Mouse (Mus musculus) macrophage (primary cell): ENCODE data around the gene Mycbp2. TPM values are rescaled to one million over a fixed set of nuclear protein-coding genes. Genes with fewer than 3 reads are reported as not detected.

Source experiments
- H3K27ac ChIP-seq: fragments of 350-480 bp; formaldehyde crosslinking; 2 replicates; pipeline ENCODE4 v1.9.0; 2021
- H3K36me3 ChIP-seq: fragments of 350-480 bp; formaldehyde crosslinking; 2 replicates; pipeline ENCODE4 v1.9.0; 2021; ENCODE audit errors: inconsistent target
- H3K4me3 ChIP-seq: fragments of 350-480 bp; formaldehyde crosslinking; 2 replicates; pipeline ENCODE4 v1.9.0; 2021; ENCODE audit errors: inconsistent target
- H3K79me2 ChIP-seq: fragments of 350-480 bp; formaldehyde crosslinking; 2 replicates; pipeline ENCODE4 v1.9.0; 2021; ENCODE audit errors: inconsistent target
- WGBS: methylation state at CpG from one replicate; pipeline ENCODE4 v1.1.7; 2026; ENCODE audit warnings: inconsistent platforms; ENCODE audit not compliant: missing documents; 5-methylcytosine and 5-hydroxymethylcytosine counted together
- polyA plus RNA-seq: library from polyadenylated mRNA; stranded (reverse); fragments of 250-400 nt; gene quantifications from 3 replicates; pipeline ENCODE4 v1.2.4, GENCODE M21; 2018; ENCODE audit warnings: inconsistent platforms

The Mycbp2 gene
- polyA plus RNA-seq, 1 experiment from 2014 or later, result 44.3 TPM

DNA sequence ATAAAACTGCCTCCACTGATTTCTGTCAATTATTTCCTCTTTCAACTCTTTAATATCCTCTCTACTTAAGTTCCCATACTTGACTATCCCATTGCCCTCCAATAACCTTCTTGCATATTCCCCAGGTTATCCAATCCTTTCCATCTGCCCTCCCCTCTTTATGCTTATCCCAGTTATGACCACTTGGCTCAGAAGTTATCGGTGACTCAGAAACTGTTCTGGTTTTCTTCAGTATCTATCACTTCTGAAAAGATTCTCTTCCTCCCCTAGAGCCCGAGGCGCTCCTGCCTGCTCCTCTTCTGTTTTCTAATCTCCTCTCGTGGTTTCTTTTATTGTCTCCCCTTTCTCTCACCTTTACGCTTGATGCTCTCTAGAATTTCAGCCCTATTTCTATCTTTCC lies 2.8 kb downstream of the Mycbp2 start:
- H3K4me3 ChIP-seq, result no peak overlapping the region
- no peak overlapping the region for H3K27ac ChIP-seq
- WGBS, result 58% methylated on average over 5 of the region's 5 CpGs
- no peaks in the 10 kb centered on the region for H3K36me3 ChIP-seq
- H3K79me2 ChIP-seq, result peaks cover 82% of the 10 kb centered on the region

DNA sequence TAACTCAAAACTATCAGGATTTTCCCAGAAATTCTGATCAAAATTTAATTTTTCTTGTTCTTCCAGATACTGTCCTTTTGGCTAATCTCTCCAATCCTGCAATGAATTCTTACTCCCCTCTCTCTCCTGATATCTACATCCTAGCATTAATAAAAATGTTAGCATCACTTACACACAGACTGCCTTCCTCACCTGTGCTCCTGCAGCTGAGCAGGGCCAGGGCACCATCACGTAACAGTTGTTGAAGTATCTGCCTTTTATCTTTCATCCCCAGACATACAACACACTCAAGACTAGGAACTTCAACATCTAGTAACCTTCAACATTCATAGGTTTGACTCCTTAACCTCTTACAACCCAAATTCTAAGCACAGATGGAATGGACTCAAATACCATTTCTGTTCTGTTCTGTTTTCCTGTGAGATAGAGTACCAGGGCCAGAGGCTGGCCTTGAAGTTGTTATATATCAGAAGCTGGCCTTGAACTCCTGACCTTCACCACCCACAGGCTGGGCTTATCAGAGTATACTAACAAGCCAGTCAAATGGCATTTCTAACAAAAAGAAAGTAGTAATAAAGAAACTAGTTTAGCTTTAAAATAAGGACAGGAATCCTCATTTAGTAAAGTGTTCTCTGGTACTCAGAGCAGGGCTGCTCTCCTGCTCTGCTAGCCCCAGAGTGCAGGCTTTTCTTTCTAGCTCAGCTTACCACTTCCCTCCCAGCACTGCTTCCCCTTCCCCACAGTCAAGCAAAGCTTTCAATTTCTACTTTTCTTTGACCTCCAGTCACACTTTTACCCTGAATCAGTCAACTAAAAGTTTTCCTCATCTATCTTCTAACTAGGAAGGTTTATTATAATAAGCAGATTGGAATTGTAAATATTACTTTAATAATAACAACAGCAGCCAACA lies 5.0 kb downstream of the Mycbp2 start:
- peak overlapping the region; percentile 31 for H3K27ac ChIP-seq
- no peaks in the 10 kb centered on the region for H3K36me3 ChIP-seq
- 91% methylated on average over 1 of the region's 1 CpGs for WGBS

DNA sequence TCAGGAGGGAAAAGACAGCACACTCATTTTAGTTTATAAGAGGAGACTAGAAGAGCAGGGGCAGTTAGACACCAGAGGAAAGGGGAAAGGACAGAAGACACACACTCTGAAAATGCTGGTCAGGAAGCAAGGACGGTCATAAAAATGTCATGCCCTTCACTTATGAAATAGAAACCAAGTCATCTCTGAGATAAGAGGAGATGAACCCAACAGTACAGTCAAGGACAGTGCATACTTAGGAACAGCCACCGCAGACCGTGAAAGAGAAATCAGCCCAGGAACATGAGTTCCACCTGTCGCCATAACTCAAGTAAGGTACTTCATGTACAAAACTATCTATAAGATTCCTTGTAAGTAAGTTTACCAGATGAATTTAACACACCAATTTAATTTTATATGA lies 33.7 kb downstream of the Mycbp2 start:
- H3K4me3 ChIP-seq, result no peak overlapping the region
- H3K79me2 ChIP-seq, result peaks cover 31% of the 10 kb centered on the region
- H3K27ac ChIP-seq, result no peak overlapping the region
- WGBS, result 100% methylated on average over 4 of the region's 4 CpGs
- H3K36me3 ChIP-seq, result peaks cover 36% of the 10 kb centered on the region

More for the DNA sequence above, 5.0 kb downstream of the Mycbp2 start:
- Histone ChIP-seq H3K4me3 (no peak overlapping the region), H3K79me2 (peaks cover 93% of the 10 kb centered on the region)

GRCm38 (mm10) chr14:103296227-103296626 lies 50.4 kb downstream of the Mycbp2 start:
- Histone ChIP-seq H3K79me2 (no peaks in the 10 kb centered on the region), H3K27ac (no peak overlapping the region), H3K4me3 (no peak overlapping the region), H3K36me3 (peaks cover 48% of the 10 kb centered on the region)
- 96% methylated on average over 2 of the region's 2 CpGs for WGBS

GRCm38 (mm10) chr14:103286650-103287049 lies 60.0 kb downstream of the Mycbp2 start:
- Histone ChIP-seq H3K4me3 (no peak overlapping the region), H3K79me2 (no peaks in the 10 kb centered on the region), H3K36me3 (peaks cover 68% of the 10 kb centered on the region; the same call in 1 of the 2 replicates), H3K27ac (no peak overlapping the region)
- 100% methylated on average over 2 of the region's 2 CpGs for WGBS

DNA sequence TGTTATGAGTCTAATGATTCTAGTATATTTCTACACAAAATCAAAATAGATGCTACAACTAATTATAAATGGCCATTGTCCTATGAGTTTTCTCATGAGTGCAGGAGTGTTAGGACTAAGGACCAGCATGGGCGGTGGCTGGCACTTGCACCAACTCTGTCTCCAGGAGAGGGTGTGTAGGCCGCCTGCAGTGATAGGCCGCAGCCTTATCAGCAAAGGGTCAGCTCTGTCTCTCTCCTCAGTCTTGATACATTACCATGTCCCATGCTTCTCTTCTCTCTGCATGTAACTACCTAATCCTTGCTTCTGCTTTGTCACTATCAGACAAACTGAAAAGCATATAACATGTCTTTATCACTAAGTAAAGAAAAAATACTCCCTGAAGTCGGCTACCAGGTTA lies 69.9 kb downstream of the Mycbp2 start:
- 95% methylated on average over 4 of the region's 4 CpGs for WGBS
- H3K79me2 ChIP-seq, result no peaks in the 10 kb centered on the region
- no peak overlapping the region for H3K4me3 ChIP-seq
- H3K27ac ChIP-seq, result no peak overlapping the region
- H3K36me3 ChIP-seq, result peaks cover 59% of the 10 kb centered on the region

GRCm38 (mm10) chr14:103260437-103260836 lies 86.2 kb downstream of the Mycbp2 start:
- Histone ChIP-seq H3K4me3 (no peak overlapping the region), H3K79me2 (no peaks in the 10 kb centered on the region), H3K27ac (no peak overlapping the region), H3K36me3 (peaks cover 61% of the 10 kb centered on the region)
- 93% methylated on average over 2 of the region's 2 CpGs for WGBS

DNA sequence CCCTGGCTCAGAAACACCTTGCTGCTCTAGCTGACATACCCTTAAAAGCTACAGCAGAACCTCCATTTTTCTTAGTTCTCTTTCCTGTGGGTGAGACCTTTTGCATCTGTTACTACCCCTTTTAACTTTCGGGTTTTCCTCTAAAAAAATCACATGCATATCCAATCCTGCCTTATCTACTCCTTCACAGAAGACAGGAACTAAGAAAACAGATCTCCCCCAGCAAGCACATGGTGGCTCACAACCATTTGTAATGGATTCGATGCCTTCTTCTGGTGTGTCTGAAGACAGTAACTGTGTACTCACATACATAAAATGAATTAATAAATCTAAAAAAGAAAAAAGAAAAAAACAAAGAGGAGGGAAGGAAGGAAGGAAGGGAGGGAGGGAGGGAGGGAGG lies 87.9 kb downstream of the Mycbp2 start:
- no peak overlapping the region for H3K27ac ChIP-seq
- no peak overlapping the region for H3K4me3 ChIP-seq
- H3K36me3 ChIP-seq, result peaks cover 69% of the 10 kb centered on the region
- WGBS, result 88% methylated on average over 2 of the region's 2 CpGs
- H3K79me2 ChIP-seq, result no peaks in the 10 kb centered on the region

DNA sequence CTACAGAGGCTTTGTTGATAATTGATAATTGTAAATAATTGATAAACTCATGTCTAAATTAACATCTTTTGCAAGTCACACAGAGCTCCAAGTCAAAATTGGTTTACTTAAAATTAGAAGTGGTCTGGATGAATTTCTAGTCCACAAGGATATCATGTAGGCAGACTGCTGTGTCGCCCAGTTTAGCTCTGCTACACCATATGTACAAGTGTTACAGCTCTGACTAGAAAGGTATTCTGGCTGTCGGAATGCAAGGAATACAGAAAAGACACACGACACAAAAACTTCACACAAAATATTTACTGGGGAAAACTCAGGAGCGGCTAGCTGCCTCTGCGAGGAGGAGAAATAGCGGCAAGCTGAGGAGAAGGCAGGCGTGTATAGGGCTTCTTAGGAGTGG lies 89.7 kb downstream of the Mycbp2 start:
- Histone ChIP-seq H3K79me2 (no peaks in the 10 kb centered on the region), H3K36me3 (peaks cover 67% of the 10 kb centered on the region), H3K4me3 (no peak overlapping the region), H3K27ac (no peak overlapping the region)
- WGBS, result 93% methylated on average over 7 of the region's 7 CpGs

DNA sequence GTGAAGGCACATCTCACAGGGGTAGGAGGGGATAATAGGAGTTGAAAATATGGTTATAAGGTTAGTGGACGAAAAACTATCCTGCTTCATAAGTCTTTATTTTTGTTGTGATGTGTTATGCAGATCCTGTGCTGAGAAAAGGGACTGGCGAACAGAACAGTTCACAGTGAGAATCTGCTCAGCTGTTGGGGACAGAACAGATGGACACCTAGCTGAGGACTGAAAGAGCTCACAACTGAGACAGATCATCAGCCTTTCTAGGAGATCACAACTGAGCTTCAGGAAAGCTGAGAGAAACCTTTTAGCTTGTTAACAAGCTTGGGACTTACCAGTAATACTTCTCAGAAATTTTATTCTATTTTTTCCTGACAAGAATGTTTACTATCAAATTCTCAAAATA lies 92.3 kb downstream of the Mycbp2 start:
- no peak overlapping the region for H3K27ac ChIP-seq
- H3K36me3 ChIP-seq, result peaks cover 64% of the 10 kb centered on the region
- 100% methylated on average over 2 of the region's 2 CpGs for WGBS
- H3K4me3 ChIP-seq, result no peak overlapping the region
- H3K79me2 ChIP-seq, result no peaks in the 10 kb centered on the region

DNA sequence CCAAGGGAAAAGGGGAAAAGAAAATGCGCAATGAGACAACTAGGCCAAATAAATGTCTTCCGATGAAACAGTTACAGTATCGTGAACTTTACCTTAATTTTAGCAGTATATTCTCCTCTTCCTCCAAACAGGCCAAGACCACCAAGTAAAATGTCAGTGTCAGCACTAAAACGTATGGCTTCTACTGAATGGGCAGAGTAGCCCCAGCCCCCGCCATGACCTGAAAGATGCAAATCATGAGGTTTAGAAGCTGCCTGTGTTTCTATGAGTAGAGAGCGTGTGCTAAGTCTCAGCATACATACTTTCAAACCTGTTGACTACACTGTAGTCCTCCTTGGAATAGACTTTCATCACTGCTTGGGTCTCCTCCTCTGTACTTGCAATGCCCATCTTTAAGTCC lies 104.6 kb downstream of the Mycbp2 start:
- 98% methylated on average over 6 of the region's 6 CpGs for WGBS
- H3K79me2 ChIP-seq, result no peaks in the 10 kb centered on the region
- H3K36me3 ChIP-seq, result peaks cover 13% of the 10 kb centered on the region; the same call in 1 of the 2 replicates

GRCm38 (mm10) chr14:103234770-103235169 lies 111.8 kb downstream of the Mycbp2 start:
- Histone ChIP-seq H3K79me2 (no peaks in the 10 kb centered on the region), H3K36me3 (peaks cover 10% of the 10 kb centered on the region; the same call in 1 of the 2 replicates), H3K27ac (no peak overlapping the region), H3K4me3 (no peak overlapping the region)
- 95% methylated on average over 4 of the region's 6 CpGs for WGBS

More for the DNA sequence above, 104.6 kb downstream of the Mycbp2 start:
- Histone ChIP-seq H3K4me3 (no peak overlapping the region), H3K27ac (no peak overlapping the region)

DNA sequence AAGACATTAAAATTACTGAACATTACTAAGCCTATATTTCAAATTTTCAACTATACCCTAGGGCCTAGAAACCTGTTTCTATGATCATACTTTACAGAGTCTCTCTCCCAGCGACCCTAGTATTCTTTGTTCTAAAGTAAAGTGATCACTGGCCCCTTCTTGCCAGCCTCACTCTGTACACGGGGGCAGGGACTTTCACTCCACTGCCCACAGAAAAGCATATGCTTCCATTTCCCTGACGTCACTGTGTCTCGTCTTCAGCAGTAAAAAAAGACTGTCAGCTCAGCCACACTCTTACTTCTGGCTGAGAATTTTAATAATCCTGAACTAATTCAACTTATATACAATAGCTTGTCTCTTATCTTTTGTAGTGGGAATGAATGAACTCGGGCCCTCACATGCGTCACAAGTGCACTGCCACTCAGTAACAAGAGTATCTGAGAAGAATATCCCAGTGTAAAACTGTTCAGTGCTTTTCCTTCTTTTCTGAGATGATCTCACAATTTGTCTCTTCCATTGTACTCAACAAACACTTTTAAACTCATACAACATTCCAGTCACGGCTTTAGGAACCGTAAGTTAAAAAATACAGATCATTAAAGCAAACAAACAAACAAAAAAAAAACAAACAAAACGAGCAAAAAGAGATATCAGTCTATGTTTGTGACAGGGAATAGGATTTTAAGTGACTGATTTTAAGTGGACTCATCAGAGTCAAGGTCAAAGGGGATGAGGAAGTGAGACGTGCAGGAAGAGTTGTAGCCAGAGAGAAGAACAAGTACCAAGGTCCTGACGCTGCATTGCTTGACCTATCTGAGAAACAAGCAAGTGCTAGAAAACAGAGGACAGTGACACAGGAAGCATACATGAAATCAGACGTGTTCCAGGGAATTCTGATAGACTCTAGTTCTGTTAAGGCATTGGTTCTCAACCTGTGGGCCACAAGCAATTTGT lies 112.7 kb downstream of the Mycbp2 start:
- Histone ChIP-seq H3K36me3 (peaks cover 14% of the 10 kb centered on the region; the same call in 1 of the 2 replicates), H3K27ac (no peak overlapping the region), H3K79me2 (no peaks in the 10 kb centered on the region), H3K4me3 (no peak overlapping the region)
- WGBS, result 90% methylated on average over 11 of the region's 12 CpGs

DNA sequence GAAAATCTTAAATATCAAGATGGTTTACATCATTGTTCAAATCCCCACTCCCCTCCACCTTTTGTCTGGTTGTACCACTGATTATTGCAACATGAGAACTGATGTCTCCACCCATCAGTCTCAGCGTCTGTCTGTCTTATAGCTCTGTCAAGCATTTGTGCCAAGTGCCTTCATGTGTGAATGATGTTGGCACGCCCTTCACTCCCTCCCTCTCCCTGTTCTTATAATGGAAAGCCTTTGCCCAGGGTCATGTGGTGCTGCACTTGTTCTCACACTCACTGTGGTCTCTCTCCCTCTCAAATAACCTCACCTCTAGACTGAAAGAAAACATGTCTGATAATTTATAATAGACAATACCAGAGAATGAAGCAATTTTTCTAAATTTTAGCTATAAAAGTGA lies 124.3 kb downstream of the Mycbp2 start:
- H3K36me3 ChIP-seq, result peaks cover 60% of the 10 kb centered on the region
- H3K79me2 ChIP-seq, result no peaks in the 10 kb centered on the region
- WGBS, result 83% methylated on average over 2 of the region's 2 CpGs
- no peak overlapping the region for H3K4me3 ChIP-seq
- no peak overlapping the region for H3K27ac ChIP-seq
